Mouse (Mus musculus) stomach, embryonic 16.5 days (tissue): Measurements from ENCODE around the gene Tph1. TPM values are rescaled to one million over a fixed set of nuclear protein-coding genes. Genes with fewer than 3 reads are reported as not detected.

Experiments
- ATAC-seq: fragments of 200-750 bp; cut with Nextera tagmentation; 2 replicates; pipeline ENCODE4 v1.8.0; 2017; ENCODE audit warnings: moderate number of reproducible peaks, moderate TSS enrichment; ENCODE audit not compliant: insufficient read depth, low FRiP score
- H3K27ac ChIP-seq: fragments of 300-500 bp; sonication (generic); 2 replicates; pipeline ENCODE4 v1.5.1; 2014; ENCODE audit warnings: low read length
- H3K27me3 ChIP-seq: fragments of 300-500 bp; sonication (generic); 2 replicates; pipeline ENCODE4 v1.6.1; 2014; ENCODE audit warnings: low read length, control low read depth, mixed read lengths; ENCODE audit not compliant: control insufficient read depth, insufficient read depth
- H3K36me3 ChIP-seq: fragments of 300-500 bp; sonication (generic); 2 replicates; pipeline ENCODE4 v1.6.1; 2014; ENCODE audit warnings: low read length; ENCODE audit not compliant: control insufficient read depth, insufficient read depth
- H3K4me1 ChIP-seq: fragments of 300-500 bp; sonication (generic); 2 replicates; pipeline ENCODE4 v1.6.1; 2014; ENCODE audit warnings: low read length, control low read depth, mixed read lengths; ENCODE audit not compliant: control insufficient read depth, insufficient read depth
- H3K4me2 ChIP-seq: fragments of 300-500 bp; sonication (generic); 2 replicates; pipeline ENCODE4 v1.6.1; 2014; ENCODE audit warnings: low read depth, low read length, mixed read lengths
- H3K4me3 ChIP-seq: fragments of 300-500 bp; sonication (generic); replicated peaks from 2 replicates; pipeline ENCODE4 v1.5.1; 2014; ENCODE audit warnings: mild to moderate bottlenecking, low read length
- H3K9ac ChIP-seq: fragments of 300-500 bp; sonication (generic); 2 replicates; pipeline ENCODE4 v1.6.1; 2014; ENCODE audit warnings: low read length
- H3K9me3 ChIP-seq: fragments of 300-500 bp; sonication (generic); replicated peaks from 2 replicates; pipeline ENCODE4 v1.6.1; 2016; ENCODE audit warnings: low read length, control low read depth; ENCODE audit not compliant: control insufficient read depth
- WGBS: fragments of 180-500 bp; shearing (Covaris S2); extraction: QIAGEN DNeasy Blood & Tissue Kit; methylation state at CpG from one replicate; pipeline ENCODE4 v1.1.7; 2014; 5-methylcytosine and 5-hydroxymethylcytosine counted together
- polyA plus RNA-seq: library from polyadenylated mRNA; unstranded; fragments of >200 nt; fragmentation: Nextera tagmentation; extraction: Ambion mirVana; gene quantifications from 2 replicates; pipeline ENCODE4 v1.2.1, GENCODE M21; 2015

The Tph1 gene
- polyA plus RNA-seq, result 1.0 TPM in 2 replicates

- Histone ChIP-seq H3K27ac (no peak within 1 kb of the TSS), H3K4me3 (no peak within 1 kb of the TSS), H3K4me2 (no peak within 1 kb of the TSS), H3K4me1 (0 out of 2 replicates have a peak, but pooled peaks cover 5% of the 10 kb centered on the region), H3K9me3 (no peaks in the 10 kb centered on the region), H3K36me3 (no peaks in the 10 kb centered on the region), H3K27me3 (no peaks in the 10 kb centered on the region), H3K9ac (no peak within 1 kb of the TSS)
- WGBS, result 37% methylated on average over 10 of the region's 10 CpGs
- ATAC-seq, result no peak
Measured at GRCm38 (mm10) chr7:46672160-46672672, at the start of gene Tph1. TSS of gene Tph1 (minus strand) at chr7:46672537.

GRCm38 (mm10) chr7:46720460-46720859 is 48.1 kb upstream of the Tph1 start:
- no peak overlapping the region for H3K4me3 ChIP-seq
- 71% methylated on average over 9 of the region's 9 CpGs for WGBS
- no peaks in the 10 kb centered on the region for H3K4me1 ChIP-seq
- H3K9ac ChIP-seq, result no peak overlapping the region
- H3K4me2 ChIP-seq, result no peak overlapping the region
- H3K36me3 ChIP-seq, result no peaks in the 10 kb centered on the region
- ATAC-seq, result no peak
- H3K27me3 ChIP-seq, result no peaks in the 10 kb centered on the region
- H3K9me3 ChIP-seq, result no peaks in the 10 kb centered on the region
- no peak overlapping the region for H3K27ac ChIP-seq

- H3K4me3 ChIP-seq, result no peak overlapping the region
- no peak overlapping the region for H3K4me2 ChIP-seq
- no peaks in the 10 kb centered on the region for H3K4me1 ChIP-seq
- H3K27ac ChIP-seq, result no peak overlapping the region
- no peaks in the 10 kb centered on the region for H3K27me3 ChIP-seq
- H3K9me3 ChIP-seq, result no peaks in the 10 kb centered on the region
- 51% methylated on average over 7 of the region's 7 CpGs for WGBS
- H3K9ac ChIP-seq, result no peak overlapping the region
- no peaks in the 10 kb centered on the region for H3K36me3 ChIP-seq
- ATAC-seq, result peak; percentile 47; the same call in 1 of the 2 replicates
Measured at GRCm38 (mm10) chr7:46719526-46719925, 47.2 kb upstream of the Tph1 start.

- H3K4me2 ChIP-seq, result no peak overlapping the region
- 0 out of 2 replicates have a peak, but pooled peaks have one; percentile 17 for ATAC-seq
Measured at GRCm38 (mm10) chr7:46718591-46719270, 46.4 kb upstream of the Tph1 start.

GRCm38 (mm10) chr7:46716897-46717296 is 44.6 kb upstream of the Tph1 start:
- Histone ChIP-seq H3K9ac (no peak overlapping the region), H3K36me3 (no peaks in the 10 kb centered on the region), H3K27ac (no peak overlapping the region), H3K27me3 (no peaks in the 10 kb centered on the region), H3K4me2 (no peak overlapping the region), H3K9me3 (no peaks in the 10 kb centered on the region), H3K4me1 (no peaks in the 10 kb centered on the region), H3K4me3 (no peak overlapping the region)
- no peak for ATAC-seq
- 36% methylated on average over 5 of the region's 5 CpGs for WGBS

More at GRCm38 (mm10) chr7:46718591-46719270, 46.4 kb upstream of the Tph1 start:
- no peak overlapping the region for H3K4me3 ChIP-seq
- no peak overlapping the region for H3K27ac ChIP-seq
- H3K9ac ChIP-seq, result no peak overlapping the region
- no peaks in the 10 kb centered on the region for H3K9me3 ChIP-seq
- H3K36me3 ChIP-seq, result no peaks in the 10 kb centered on the region
- WGBS, result 80% methylated on average over 7 of the region's 7 CpGs
- H3K4me1 ChIP-seq, result no peaks in the 10 kb centered on the region
- H3K27me3 ChIP-seq, result no peaks in the 10 kb centered on the region

- no peak within 1 kb of the TSS for H3K27ac ChIP-seq
- H3K4me1 ChIP-seq, result no peaks in the 10 kb centered on the region
- 83% methylated on average over 5 of the region's 5 CpGs for WGBS
- H3K9me3 ChIP-seq, result no peaks in the 10 kb centered on the region
- ATAC-seq, result no peak
- H3K4me2 ChIP-seq, result no peak within 1 kb of the TSS
- H3K36me3 ChIP-seq, result no peaks in the 10 kb centered on the region
- H3K27me3 ChIP-seq, result no peaks in the 10 kb centered on the region
- no peak within 1 kb of the TSS for H3K4me3 ChIP-seq
- no peak within 1 kb of the TSS for H3K9ac ChIP-seq
Measured at GRCm38 (mm10) chr7:46715600-46715999, 43.3 kb upstream of the Tph1 start, which contains the start of gene Saa3. TSS of gene Saa3 (minus strand) at chr7:46715700.

- no peak overlapping the region for H3K27ac ChIP-seq
- H3K4me1 ChIP-seq, result peaks cover 3% of the 10 kb centered on the region; the same call in 1 of the 2 replicates
- H3K27me3 ChIP-seq, result no peaks in the 10 kb centered on the region
- ATAC-seq, result no peak
- no peaks in the 10 kb centered on the region for H3K36me3 ChIP-seq
- H3K9ac ChIP-seq, result no peak overlapping the region
- WGBS, result 32% methylated on average over 6 of the region's 6 CpGs
- H3K4me3 ChIP-seq, result no peak overlapping the region
- H3K4me2 ChIP-seq, result no peak overlapping the region
- no peaks in the 10 kb centered on the region for H3K9me3 ChIP-seq
Measured at GRCm38 (mm10) chr7:46714518-46714917, 42.2 kb upstream of the Tph1 start.

GRCm38 (mm10) chr7:46712250-46712649 is 39.9 kb upstream of the Tph1 start:
- Histone ChIP-seq H3K36me3 (no peaks in the 10 kb centered on the region), H3K27me3 (no peaks in the 10 kb centered on the region), H3K27ac (no peak overlapping the region), H3K4me3 (no peak overlapping the region), H3K9me3 (no peaks in the 10 kb centered on the region), H3K4me2 (no peak overlapping the region), H3K4me1 (peaks cover 8% of the 10 kb centered on the region; the same call in 1 of the 2 replicates), H3K9ac (no peak overlapping the region)
- 63% methylated on average over 6 of the region's 6 CpGs for WGBS
- ATAC-seq, result no peak

GRCm38 (mm10) chr7:46710390-46710844 is 38.1 kb upstream of the Tph1 start, which contains the start of gene Saal1:
TSS of gene Saal1 (minus strand) at chr7:46710680.
- ATAC-seq, result peak; percentile 97
- peak within 1 kb of the TSS; percentile 95 for H3K9ac ChIP-seq

More at GRCm38 (mm10) chr7:46710390-46710844, 38.1 kb upstream of the Tph1 start, which contains the start of gene Saal1:
- 1% methylated on average over 38 of the region's 38 CpGs for WGBS
- no peaks in the 10 kb centered on the region for H3K36me3 ChIP-seq
- peak within 1 kb of the TSS; percentile 60 for H3K4me2 ChIP-seq
- H3K9me3 ChIP-seq, result no peaks in the 10 kb centered on the region
- peaks cover 8% of the 10 kb centered on the region; the same call in 1 of the 2 replicates for H3K4me1 ChIP-seq
- peak within 1 kb of the TSS; percentile 96 for H3K4me3 ChIP-seq
- peak within 1 kb of the TSS; percentile 82 for H3K27ac ChIP-seq
- no peaks in the 10 kb centered on the region for H3K27me3 ChIP-seq
